Mouse (Mus musculus) kidney, adult 8-10 months (tissue): Measurements from ENCODE around the gene Serpina1d.
"Not testable (repeated sequence)": the region's sequence is repeated elsewhere in the genome, so short reads cannot be mapped to it uniquely, and the experiment has no call there.

Source experiments
- DNase-seq, 2 experiments: peaks; one replicate each; pipeline ENCODE4 v3.0.0; 2022

Gene Serpina1d

GRCm38 (mm10) chr12:103773246-103773851 lies at the start of gene Serpina1d:
Serpina1d (minus strand) TSS chr12:103773592.
- DNase-seq, result not testable (repeated sequence)

- peak in 1 of 2 experiments; percentile 13 for DNase-seq
These were observed 2.8 kb downstream of the Serpina1d start for GRCm38 (mm10) chr12:103770597-103770996.

GRCm38 (mm10) chr12:103763083-103763482 lies 10.3 kb downstream of the Serpina1d start:
- DNase-seq, result not testable (repeated sequence)

GRCm38 (mm10) chr12:103760316-103760715 lies 13.1 kb downstream of the Serpina1d start:
- DNase-seq, result not testable (repeated sequence)

GRCm38 (mm10) chr12:103745957-103746356 lies 27.4 kb downstream of the Serpina1d start:
- not testable (repeated sequence) for DNase-seq

- DNase-seq, result not testable (repeated sequence)
These were observed 35.4 kb downstream of the Serpina1d start for GRCm38 (mm10) chr12:103737791-103738580.

GRCm38 (mm10) chr12:103735566-103735965 lies 37.8 kb downstream of the Serpina1d start:
- not testable (repeated sequence) for DNase-seq

GRCm38 (mm10) chr12:103735101-103735500 lies 38.3 kb downstream of the Serpina1d start:
- DNase-seq, result not testable (repeated sequence)
